Mouse (Mus musculus) stomach, postnatal 0 days (tissue): ENCODE data around the gene Ctnnd2.

Experiments
- CTCF ChIP-seq: IDR thresholded peaks from 2 replicates; pipeline ENCODE4 v1.5.1; 2016; ENCODE audit warnings: antibody characterized with exemption, low read depth, mild to moderate bottlenecking, moderate library complexity
- EP300 ChIP-seq: optimal IDR thresholded peaks from 2 replicates; pipeline ENCODE3; 2016; ENCODE audit warnings: antibody characterized with exemption

GRCm38 (mm10) chr15:30157975-30158374 lies 14.4 kb upstream of the Ctnnd2 start:
- TF ChIP-seq EP300: no peak
- no peak for TF ChIP-seq CTCF
